Mouse (Mus musculus) A20 (cell line): ENCODE results near the gene Slc1a6.
A peak's percentile ranks its signal among the peaks of the same experiment; 100 is the strongest.
"Not testable (repeated sequence)": the region's sequence is repeated elsewhere in the genome, so short reads cannot be mapped to it uniquely, and the experiment has no call there.

Experiments
- DNase-seq: peaks from one replicate; pipeline ENCODE4 v3.0.0-alpha.2; 2011; ENCODE audit warnings: low read depth, low spot score

Slc1a6 gene

GRCm38 (mm10) chr10:78779981-78780651 is at the start of gene Slc1a6:
TSS of gene Slc1a6 (plus strand) at chr10:78780496.
- no peak for DNase-seq

GRCm38 (mm10) chr10:78739821-78740220 is 40.5 kb upstream of the Slc1a6 start:
- no peak for DNase-seq

DNA sequence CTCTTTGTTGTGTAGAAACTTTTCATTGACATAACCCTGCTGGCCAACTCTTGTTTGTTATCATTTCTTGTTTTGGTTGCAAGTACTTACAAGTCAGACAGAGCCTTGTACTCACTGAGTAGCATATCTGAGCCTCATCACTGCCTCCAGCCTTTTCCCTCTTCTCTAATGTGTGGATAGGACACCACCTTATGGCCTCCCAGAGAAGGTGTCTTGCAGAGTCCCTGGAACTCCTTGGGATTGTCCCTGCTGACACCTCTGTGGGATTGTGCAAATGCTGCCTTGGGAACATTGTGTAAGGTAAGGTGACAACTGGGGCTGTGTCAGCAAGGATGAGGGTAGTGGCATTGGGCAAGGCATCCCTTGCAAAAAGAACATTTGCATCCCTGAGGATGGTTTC is 36.6 kb upstream of the Slc1a6 start:
- DNase-seq: no peak

GRCm38 (mm10) chr10:78745453-78746232 is 34.7 kb upstream of the Slc1a6 start:
- DNase-seq: peak; percentile 14

DNA sequence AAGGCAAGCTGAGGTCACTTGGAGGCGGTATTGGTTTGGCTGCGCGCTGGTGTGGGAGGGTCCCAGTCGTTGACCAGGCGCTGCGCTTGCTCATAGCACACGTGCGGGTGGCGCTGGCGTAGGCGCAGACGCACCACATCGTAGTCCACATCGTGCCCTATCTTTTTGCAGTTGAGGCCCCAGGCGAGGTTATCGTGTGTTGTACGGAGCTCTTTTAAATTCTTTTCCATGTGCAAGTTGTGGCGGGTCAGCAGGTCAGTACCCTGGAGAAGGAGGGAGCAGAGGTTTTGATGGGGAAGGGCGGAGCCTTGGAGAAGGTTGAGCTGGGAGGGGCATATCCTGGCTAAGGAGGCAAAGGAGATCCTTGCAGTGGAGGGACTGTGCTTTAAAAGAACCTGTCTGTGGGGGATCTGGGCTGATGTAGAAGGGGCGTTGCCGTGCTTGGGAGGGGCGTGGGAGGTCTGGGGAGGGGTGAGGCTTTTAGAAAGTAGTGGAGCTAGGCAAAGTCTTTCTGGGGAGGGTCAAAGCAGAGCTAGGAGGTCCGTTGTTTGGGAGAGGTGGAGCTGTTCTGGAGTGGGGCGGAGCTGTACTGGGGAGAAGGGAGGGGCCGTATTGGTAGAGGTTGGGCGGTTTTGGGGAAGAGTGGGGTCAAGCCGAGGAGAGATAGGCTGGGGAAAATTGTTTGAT is 33.1 kb upstream of the Slc1a6 start:
- DNase-seq: no peak

DNA sequence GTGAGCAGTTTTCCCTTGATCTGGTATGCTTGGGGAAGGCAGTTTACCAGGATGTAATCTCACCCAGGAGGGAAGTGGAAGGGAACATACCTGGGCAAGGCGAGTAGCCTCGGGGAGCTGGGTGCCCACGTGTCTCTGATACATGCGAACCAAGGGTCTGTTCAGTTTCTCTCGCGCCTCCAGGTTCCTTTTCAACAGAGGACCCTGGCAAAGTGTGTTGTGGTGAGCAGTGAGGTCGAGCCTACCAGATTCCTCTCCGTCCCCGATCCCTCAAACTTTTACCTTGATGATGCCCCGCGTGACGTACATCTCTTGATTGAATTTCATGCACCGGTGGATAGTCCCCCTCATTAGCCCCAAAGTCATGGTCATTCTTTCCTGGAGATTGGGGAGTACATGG is 32.1 kb upstream of the Slc1a6 start:
- no peak for DNase-seq

GRCm38 (mm10) chr10:78748946-78749345 is 31.4 kb upstream of the Slc1a6 start:
- DNase-seq: no peak

- no peak for DNase-seq
Measured at GRCm38 (mm10) chr10:78752452-78753191, 27.7 kb upstream of the Slc1a6 start, which contains the start of gene Ccdc105. TSS of gene Ccdc105 (minus strand) at chr10:78753065.

DNA sequence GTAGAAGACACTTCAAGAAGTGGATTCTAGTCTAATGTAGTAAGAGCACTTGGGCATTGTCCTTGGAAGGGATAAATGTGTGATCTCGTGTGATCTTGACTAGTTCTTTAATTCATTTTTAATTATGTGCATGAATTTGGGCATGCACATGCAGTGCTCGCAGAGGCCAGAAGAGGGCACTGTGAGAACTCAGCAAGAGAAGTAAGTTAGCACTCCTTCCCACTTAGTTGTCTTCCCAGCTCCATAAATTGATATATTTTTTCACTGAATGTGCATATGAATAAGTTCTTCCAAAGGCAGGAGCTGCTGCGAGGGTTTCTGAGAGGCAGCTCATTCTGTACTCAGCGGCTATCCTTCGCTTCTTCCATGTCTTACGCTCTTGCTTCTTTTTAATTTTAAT is 24.3 kb upstream of the Slc1a6 start:
- DNase-seq: peak; percentile 44

- no peak for DNase-seq
Measured at GRCm38 (mm10) chr10:78765570-78765969, 14.7 kb upstream of the Slc1a6 start.

DNA sequence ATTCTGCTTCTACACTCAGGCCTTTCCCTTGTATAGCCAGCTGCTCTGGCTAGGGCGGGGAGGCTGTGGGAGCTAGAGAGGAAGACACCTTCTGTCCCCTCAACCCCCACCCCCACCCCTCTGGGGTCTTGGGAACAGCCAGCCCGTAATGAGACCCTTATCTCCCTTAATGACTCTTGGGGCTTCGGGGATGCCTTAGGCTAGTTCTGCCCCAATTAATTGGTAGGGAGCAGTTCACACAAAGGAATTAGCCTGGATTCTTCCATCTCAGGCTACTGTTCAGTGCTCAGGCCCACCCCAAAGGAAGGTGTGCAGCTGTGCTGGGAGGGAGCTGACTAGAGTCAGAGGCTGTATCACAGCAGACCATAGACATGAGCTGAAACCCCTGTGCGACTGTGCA is 4.5 kb upstream of the Slc1a6 start:
- DNase-seq: no peak

DNA sequence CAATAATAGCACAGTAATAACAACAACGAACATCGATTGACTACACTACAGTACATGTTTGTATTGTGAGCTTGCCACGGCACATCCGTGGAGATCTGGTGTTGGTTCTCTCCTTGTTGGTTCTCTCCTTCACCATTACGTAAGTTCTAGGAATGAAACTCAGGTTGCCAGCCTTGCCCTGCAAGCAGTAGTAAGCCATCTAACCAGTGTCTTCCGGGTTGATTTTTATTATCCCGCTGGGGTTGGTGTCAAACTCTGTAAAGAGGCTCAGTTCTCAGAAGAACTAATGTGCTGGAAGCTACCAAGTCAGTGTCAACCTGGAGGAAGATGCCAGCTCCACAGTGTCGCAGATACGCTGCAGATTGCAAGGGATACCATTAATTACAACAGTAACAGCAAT is 769 bp upstream of the Slc1a6 start:
- DNase-seq: no peak

GRCm38 (mm10) chr10:78787566-78788087 is 7.3 kb downstream of the Slc1a6 start:
- DNase-seq: no peak

GRCm38 (mm10) chr10:78790561-78790960 is 10.3 kb downstream of the Slc1a6 start:
- no peak for DNase-seq

GRCm38 (mm10) chr10:78801449-78801848 is 21.2 kb downstream of the Slc1a6 start:
- DNase-seq: no peak

DNA sequence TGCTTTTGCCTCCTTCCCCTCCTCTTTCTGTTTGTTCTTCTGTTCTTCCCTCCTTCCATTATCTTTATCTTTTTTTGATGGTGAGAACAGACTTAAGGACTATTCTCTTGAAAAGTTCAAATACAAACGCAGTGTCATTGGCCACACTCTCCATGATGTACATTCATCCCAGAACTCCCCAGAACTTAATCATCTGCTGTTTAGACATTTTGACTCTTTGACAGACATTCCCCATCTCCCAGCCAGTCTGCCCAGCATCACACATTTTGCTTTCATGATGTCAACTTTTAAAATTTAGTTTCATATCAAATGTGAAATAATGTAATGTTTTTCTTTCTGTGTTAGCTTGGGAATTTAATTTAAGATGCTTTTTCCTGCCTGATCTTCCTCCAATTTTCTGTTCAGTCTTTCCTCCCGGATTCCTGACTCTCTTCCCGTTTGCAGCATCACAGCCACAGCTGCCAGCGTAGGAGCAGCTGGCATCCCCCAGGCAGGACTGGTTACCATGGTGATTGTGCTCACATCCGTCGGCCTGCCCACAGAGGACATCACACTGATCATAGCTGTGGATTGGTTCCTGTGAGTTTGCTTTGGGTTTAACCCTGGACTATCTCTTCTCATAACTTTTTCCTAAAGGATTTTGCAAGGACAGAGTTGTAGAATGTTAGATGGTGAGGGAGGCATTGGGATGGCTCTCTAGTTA is 32.2 kb downstream of the Slc1a6 start:
- no peak for DNase-seq

- not testable (repeated sequence) for DNase-seq
Measured at GRCm38 (mm10) chr10:78840456-78840855, 60.2 kb downstream of the Slc1a6 start.

DNA sequence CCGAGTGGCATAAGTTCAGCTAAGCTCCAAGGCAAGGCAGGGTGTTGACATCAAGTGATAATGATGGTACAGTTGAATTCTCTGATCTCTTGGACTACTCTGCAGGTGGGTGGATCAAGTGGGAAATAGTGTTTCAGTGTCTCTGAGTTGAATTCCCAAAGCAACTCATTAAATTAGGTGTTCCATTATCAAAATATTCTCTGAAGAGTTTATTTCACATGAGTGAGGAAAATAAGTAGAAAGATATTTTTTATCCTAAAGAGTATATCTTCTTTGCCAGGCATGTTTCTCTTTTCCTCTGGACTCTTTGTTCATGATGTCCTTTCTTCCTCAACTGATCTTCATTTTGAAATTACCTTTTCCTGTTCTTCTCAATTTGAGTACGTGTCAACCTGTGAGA is 71.8 kb downstream of the Slc1a6 start, which contains the start of gene Olfr1356:
Olfr1356 (minus strand) TSS at position 101 of the 400 bp plus-strand sequence.
- no peak for DNase-seq
